Mouse (Mus musculus): ENCODE data around the gene Fam219a.

Gene Fam219a

GRCm38 (mm10) chr4:41470051-41470683, 99.2 kb downstream of the Fam219a start:
- DNase-seq: no peak

GRCm38 (mm10) chr4:41469199-41469598, 100.1 kb downstream of the Fam219a start:
- no peak for DNase-seq

GRCm38 (mm10) chr4:41468396-41469080, 100.8 kb downstream of the Fam219a start:
- no peak for DNase-seq
